Mouse (Mus musculus): Measurements from ENCODE around the gene Mlycd. TPM values are rescaled to one million over a fixed set of nuclear protein-coding genes. Genes with fewer than 3 reads are reported as not detected.
A peak's percentile ranks its signal among the peaks of the same experiment; 100 is the strongest.
"Not testable (repeated sequence)": the region's sequence is repeated elsewhere in the genome, so short reads cannot be mapped to it uniquely, and the experiment has no call there.

Mlycd gene
- polyA plus RNA-seq (2014; fragmentation: Nextera tagmentation; extraction: Ambion mirVana): 15.8 and 16.1 TPM in 2 replicates

GRCm38 (mm10) chr8:119394524-119395026, at the start of gene Mlycd:
TSS of gene Mlycd (plus strand) at chr8:119394878.
- Histone ChIP-seq H3K9me3 (ENCODE audit: control insufficient read depth, low read length) (no peaks in the 10 kb centered on the region), H3K4me2 (ENCODE audit: low read depth, low read length) (peak within 1 kb of the TSS; percentile 99), H3K4me1 (ENCODE audit: control insufficient read depth, insufficient read depth, low read length) (peaks cover 10% of the 10 kb centered on the region; the same call in 1 of the 2 replicates), H3K27ac (ENCODE audit: low read depth, low read length) (peak within 1 kb of the TSS; percentile 90), H3K4me3 (ENCODE audit: low read depth, low read length) (peak within 1 kb of the TSS; percentile 86), H3K27me3 (ENCODE audit: control insufficient read depth, insufficient read depth, low read length) (peaks cover 2% of the 10 kb centered on the region; the same call in 1 of the 2 replicates), H3K36me3 (ENCODE audit: control insufficient read depth, insufficient read depth, low read length) (no peaks in the 10 kb centered on the region), H3K9ac (replicated peaks; ENCODE audit: low read depth, low read length) (peak within 1 kb of the TSS; percentile 89)
- WGBS: 2% methylated on average over 43 of the region's 44 CpGs
- ATAC-seq (ENCODE audit: low read depth): peak; percentile 95

- H3K9ac ChIP-seq (replicated peaks; ENCODE audit: low read depth, low read length): peak overlapping the region; percentile 95
- H3K9me3 ChIP-seq (ENCODE audit: control insufficient read depth, low read length): no peaks in the 10 kb centered on the region
- H3K4me2 ChIP-seq (ENCODE audit: low read depth, low read length): peak overlapping the region; percentile 68
- peaks cover 17% of the 10 kb centered on the region for H3K36me3 ChIP-seq (ENCODE audit: control insufficient read depth, insufficient read depth, low read length)
- no peak for ATAC-seq (ENCODE audit: low read depth)
- WGBS: 54% methylated on average over 22 of the region's 22 CpGs
- H3K4me1 ChIP-seq (ENCODE audit: control insufficient read depth, insufficient read depth, low read length): peaks cover 7% of the 10 kb centered on the region
- H3K27ac ChIP-seq (ENCODE audit: low read depth, low read length): no peak overlapping the region
- peak overlapping the region; percentile 97 for H3K4me3 ChIP-seq (ENCODE audit: low read depth, low read length)
- no peaks in the 10 kb centered on the region for H3K27me3 ChIP-seq (ENCODE audit: control insufficient read depth, insufficient read depth, low read length)
Observed at GRCm38 (mm10) chr8:119345029-119345682, 49.5 kb upstream of the Mlycd start.

- Histone ChIP-seq H3K4me2 (ENCODE audit: low read depth, low read length) (peak overlapping the region; percentile 68; the same call in 1 of the 2 replicates), H3K4me1 (ENCODE audit: control insufficient read depth, insufficient read depth, low read length) (peaks cover 7% of the 10 kb centered on the region), H3K9ac (replicated peaks; ENCODE audit: low read depth, low read length) (no peak overlapping the region), H3K36me3 (ENCODE audit: control insufficient read depth, insufficient read depth, low read length) (peaks cover 17% of the 10 kb centered on the region), H3K4me3 (ENCODE audit: low read depth, low read length) (no peak overlapping the region), H3K9me3 (ENCODE audit: control insufficient read depth, low read length) (no peaks in the 10 kb centered on the region), H3K27me3 (ENCODE audit: control insufficient read depth, insufficient read depth, low read length) (no peaks in the 10 kb centered on the region), H3K27ac (ENCODE audit: low read depth, low read length) (no peak overlapping the region)
- 88% methylated on average over 15 of the region's 15 CpGs for WGBS
- ATAC-seq (ENCODE audit: low read depth): no peak
Observed at GRCm38 (mm10) chr8:119345683-119346075, 49.0 kb upstream of the Mlycd start.

- no peaks in the 10 kb centered on the region for H3K27me3 ChIP-seq (ENCODE audit: control insufficient read depth, insufficient read depth, low read length)
- H3K4me1 ChIP-seq (ENCODE audit: control insufficient read depth, insufficient read depth, low read length): no peaks in the 10 kb centered on the region
- H3K9me3 ChIP-seq (ENCODE audit: control insufficient read depth, low read length): no peaks in the 10 kb centered on the region
- H3K9ac ChIP-seq (replicated peaks; ENCODE audit: low read depth, low read length): no peak overlapping the region
- H3K4me3 ChIP-seq (ENCODE audit: low read depth, low read length): no peak overlapping the region
- H3K27ac ChIP-seq (ENCODE audit: low read depth, low read length): no peak overlapping the region
- H3K36me3 ChIP-seq (ENCODE audit: control insufficient read depth, insufficient read depth, low read length): peaks cover 14% of the 10 kb centered on the region
- 94% methylated on average over 19 of the region's 19 CpGs for WGBS
- H3K4me2 ChIP-seq (ENCODE audit: low read depth, low read length): no peak overlapping the region
- ATAC-seq (ENCODE audit: low read depth): no peak
Observed at GRCm38 (mm10) chr8:119351647-119352046, 43.0 kb upstream of the Mlycd start.

- no peak overlapping the region for H3K4me2 ChIP-seq (ENCODE audit: low read depth, low read length)
- no peaks in the 10 kb centered on the region for H3K27me3 ChIP-seq (ENCODE audit: control insufficient read depth, insufficient read depth, low read length)
- no peaks in the 10 kb centered on the region for H3K4me1 ChIP-seq (ENCODE audit: control insufficient read depth, insufficient read depth, low read length)
- no peak overlapping the region for H3K9ac ChIP-seq (replicated peaks; ENCODE audit: low read depth, low read length)
- H3K36me3 ChIP-seq (ENCODE audit: control insufficient read depth, insufficient read depth, low read length): peaks cover 3% of the 10 kb centered on the region; the same call in 1 of the 2 replicates
- no peaks in the 10 kb centered on the region for H3K9me3 ChIP-seq (ENCODE audit: control insufficient read depth, low read length)
- WGBS: 88% methylated on average over 10 of the region's 10 CpGs
- ATAC-seq (ENCODE audit: low read depth): no peak
- no peak overlapping the region for H3K27ac ChIP-seq (ENCODE audit: low read depth, low read length)
- H3K4me3 ChIP-seq (ENCODE audit: low read depth, low read length): no peak overlapping the region
Observed at GRCm38 (mm10) chr8:119352977-119353658, 41.6 kb upstream of the Mlycd start.

- no peaks in the 10 kb centered on the region for H3K4me1 ChIP-seq (ENCODE audit: control insufficient read depth, insufficient read depth, low read length)
- no peaks in the 10 kb centered on the region for H3K36me3 ChIP-seq (ENCODE audit: control insufficient read depth, insufficient read depth, low read length)
- no peak overlapping the region for H3K4me2 ChIP-seq (ENCODE audit: low read depth, low read length)
- no peak overlapping the region for H3K4me3 ChIP-seq (ENCODE audit: low read depth, low read length)
- H3K9me3 ChIP-seq (ENCODE audit: control insufficient read depth, low read length): no peaks in the 10 kb centered on the region
- H3K27me3 ChIP-seq (ENCODE audit: control insufficient read depth, insufficient read depth, low read length): no peaks in the 10 kb centered on the region
- 92% methylated on average over 6 of the region's 6 CpGs for WGBS
- no peak overlapping the region for H3K27ac ChIP-seq (ENCODE audit: low read depth, low read length)
- no peak for ATAC-seq (ENCODE audit: low read depth)
- no peak overlapping the region for H3K9ac ChIP-seq (replicated peaks; ENCODE audit: low read depth, low read length)
Observed at GRCm38 (mm10) chr8:119353659-119354023, 41.0 kb upstream of the Mlycd start.

GRCm38 (mm10) chr8:119356631-119357030, 38.0 kb upstream of the Mlycd start:
- H3K27me3 ChIP-seq (ENCODE audit: control insufficient read depth, insufficient read depth, low read length); ATAC-seq (ENCODE audit: low read depth); H3K4me3 ChIP-seq (ENCODE audit: low read depth, low read length); H3K9me3 ChIP-seq (ENCODE audit: control insufficient read depth, low read length); H3K9ac ChIP-seq (replicated peaks; ENCODE audit: low read depth, low read length); H3K4me2 ChIP-seq (ENCODE audit: low read depth, low read length); H3K4me1 ChIP-seq (ENCODE audit: control insufficient read depth, insufficient read depth, low read length); H3K27ac ChIP-seq (ENCODE audit: low read depth, low read length); H3K36me3 ChIP-seq (ENCODE audit: control insufficient read depth, insufficient read depth, low read length): not testable (repeated sequence)
- WGBS: 66% methylated on average over 5 of the region's 5 CpGs

GRCm38 (mm10) chr8:119358175-119358574, 36.5 kb upstream of the Mlycd start:
- Histone ChIP-seq H3K4me2 (ENCODE audit: low read depth, low read length) (no peak overlapping the region), H3K27me3 (ENCODE audit: control insufficient read depth, insufficient read depth, low read length) (no peaks in the 10 kb centered on the region), H3K36me3 (ENCODE audit: control insufficient read depth, insufficient read depth, low read length) (no peaks in the 10 kb centered on the region), H3K9ac (replicated peaks; ENCODE audit: low read depth, low read length) (no peak overlapping the region), H3K9me3 (ENCODE audit: control insufficient read depth, low read length) (no peaks in the 10 kb centered on the region), H3K4me3 (ENCODE audit: low read depth, low read length) (no peak overlapping the region), H3K27ac (ENCODE audit: low read depth, low read length) (no peak overlapping the region), H3K4me1 (ENCODE audit: control insufficient read depth, insufficient read depth, low read length) (no peaks in the 10 kb centered on the region)
- no peak for ATAC-seq (ENCODE audit: low read depth)
- WGBS: 84% methylated on average over 7 of the region's 7 CpGs

- WGBS: 44% methylated on average over 14 of the region's 14 CpGs
- no peak overlapping the region for H3K4me3 ChIP-seq (ENCODE audit: low read depth, low read length)
- H3K36me3 ChIP-seq (ENCODE audit: control insufficient read depth, insufficient read depth, low read length): no peaks in the 10 kb centered on the region
- H3K27ac ChIP-seq (ENCODE audit: low read depth, low read length): no peak overlapping the region
- no peak overlapping the region for H3K4me2 ChIP-seq (ENCODE audit: low read depth, low read length)
- no peaks in the 10 kb centered on the region for H3K9me3 ChIP-seq (ENCODE audit: control insufficient read depth, low read length)
- ATAC-seq (ENCODE audit: low read depth): no peak
- no peaks in the 10 kb centered on the region for H3K27me3 ChIP-seq (ENCODE audit: control insufficient read depth, insufficient read depth, low read length)
- no peaks in the 10 kb centered on the region for H3K4me1 ChIP-seq (ENCODE audit: control insufficient read depth, insufficient read depth, low read length)
- H3K9ac ChIP-seq (replicated peaks; ENCODE audit: low read depth, low read length): no peak overlapping the region
Observed at GRCm38 (mm10) chr8:119358836-119359235, 35.8 kb upstream of the Mlycd start.
